Mouse (Mus musculus): ENCODE data around the gene Camkv.

Camkv gene

DNA sequence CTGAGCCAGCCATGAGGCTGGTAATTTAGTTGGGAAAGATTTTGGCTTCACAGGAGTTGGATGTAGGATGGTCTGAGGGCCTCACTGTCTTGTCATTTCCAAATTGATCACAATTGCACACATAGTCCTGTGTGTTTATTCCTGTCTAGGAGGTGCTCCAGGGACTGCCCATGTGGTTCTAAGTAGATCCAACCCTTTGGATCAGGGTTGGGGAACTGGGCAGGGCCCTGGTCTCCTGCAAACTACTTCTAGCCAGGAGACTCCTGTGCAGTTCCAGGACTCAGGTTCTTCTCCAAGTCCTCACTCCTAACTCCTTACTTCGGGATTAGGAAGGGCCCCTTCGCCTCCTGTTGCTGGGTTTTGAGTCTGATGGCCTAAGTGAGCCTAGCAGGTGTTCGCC lies at the start of gene Camkv:
Gene Camkv (plus strand): TSS at position 301 of the 400 bp plus-strand sequence.
- DNase-seq = no peak

DNA sequence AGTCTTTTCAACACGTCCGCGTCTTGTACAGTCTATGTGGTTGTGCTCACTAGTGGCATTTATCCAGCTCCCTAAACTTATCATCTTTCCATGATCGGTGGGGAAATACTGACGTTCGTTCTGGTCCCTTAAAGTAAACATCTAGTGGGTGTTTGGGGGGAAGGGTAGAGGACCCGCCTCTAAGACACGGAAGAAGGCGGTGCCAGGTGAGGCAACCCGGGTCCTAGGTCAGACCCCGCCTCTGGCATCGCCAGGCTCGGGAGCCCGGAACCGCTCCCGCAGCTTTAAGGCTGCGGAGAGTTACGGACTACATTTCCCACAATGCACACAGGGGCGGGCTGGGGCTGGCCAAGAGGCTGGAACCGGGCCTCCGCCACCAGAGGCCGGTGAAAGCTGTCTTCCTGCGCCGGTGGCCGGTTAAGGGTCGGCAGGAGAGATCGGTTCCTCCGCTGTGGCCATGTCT lies 47.6 kb upstream of the Camkv start, which contains the start of gene Mon1a:
Gene Mon1a (plus strand): TSS at position 348 of the 463 bp plus-strand sequence.
- DNase-seq = peak; percentile 87

DNA sequence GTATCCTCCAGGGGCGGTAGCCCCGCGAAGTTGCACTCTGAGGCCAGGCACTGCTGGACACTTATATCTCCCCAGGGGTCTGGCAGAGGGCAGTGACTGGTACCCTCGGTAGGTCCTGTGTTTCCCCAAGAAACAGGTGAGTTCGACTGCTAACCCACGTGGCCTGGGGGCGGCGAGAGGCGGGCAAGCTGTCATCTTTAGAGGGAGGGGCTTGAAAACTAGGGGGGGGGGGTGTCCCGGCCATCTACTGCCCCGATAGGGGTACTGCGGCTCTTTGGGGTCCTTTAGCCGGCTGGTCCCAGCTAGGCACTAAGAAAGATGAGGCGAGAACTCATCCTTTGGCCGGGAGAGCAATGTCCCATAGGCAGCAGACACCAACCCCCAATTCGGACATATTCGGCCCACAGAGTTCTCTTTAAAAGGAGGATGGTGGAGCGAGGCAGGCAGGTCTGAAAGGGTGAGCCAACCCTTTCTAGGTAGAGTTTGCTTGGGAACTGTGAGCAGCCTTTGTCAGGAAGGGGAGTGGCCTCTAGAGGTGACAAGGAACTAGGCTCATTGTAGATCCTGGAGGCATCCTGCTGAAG lies 47.1 kb upstream of the Camkv start:
- peak; percentile 39 for DNase-seq

DNA sequence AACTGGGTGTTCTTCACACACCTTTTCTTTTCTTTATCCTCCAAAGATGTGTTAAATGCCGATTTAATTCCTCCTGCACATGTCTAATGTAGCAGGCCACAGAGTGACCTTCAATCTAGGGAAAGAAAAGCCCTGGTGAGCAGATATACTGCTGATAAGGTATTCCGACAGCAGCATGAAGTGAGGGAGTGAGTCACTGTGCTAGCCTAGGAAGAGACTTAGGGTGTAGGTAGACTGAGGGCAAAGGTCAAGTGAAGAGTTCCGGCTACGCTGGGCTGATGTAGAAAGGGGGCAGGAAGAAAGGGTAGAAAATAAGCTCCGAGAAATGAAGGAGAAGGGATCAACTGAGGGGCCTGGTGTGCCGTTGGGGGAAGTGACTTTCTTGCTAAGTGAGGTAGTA lies 45.2 kb upstream of the Camkv start:
- DNase-seq = no peak

DNA sequence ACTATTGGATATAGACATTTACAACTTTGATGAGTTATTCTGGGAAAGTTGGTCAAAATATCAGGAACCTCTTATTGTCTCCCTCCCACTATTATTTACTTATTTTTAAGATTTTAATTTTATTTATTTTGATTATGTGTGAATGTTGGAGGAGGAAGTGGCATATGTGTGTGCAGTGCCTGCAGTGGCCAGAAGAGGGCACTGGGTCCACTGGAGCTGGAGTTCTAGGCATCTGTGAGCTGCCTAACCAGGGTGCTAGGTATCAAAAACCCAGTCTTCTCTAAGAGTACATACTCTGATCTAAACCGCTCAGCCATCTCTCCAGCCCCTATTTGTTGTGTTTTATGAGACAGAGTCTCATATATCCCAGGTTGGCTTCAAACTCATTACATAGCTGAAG lies 44.5 kb upstream of the Camkv start:
- no peak for DNase-seq

DNA sequence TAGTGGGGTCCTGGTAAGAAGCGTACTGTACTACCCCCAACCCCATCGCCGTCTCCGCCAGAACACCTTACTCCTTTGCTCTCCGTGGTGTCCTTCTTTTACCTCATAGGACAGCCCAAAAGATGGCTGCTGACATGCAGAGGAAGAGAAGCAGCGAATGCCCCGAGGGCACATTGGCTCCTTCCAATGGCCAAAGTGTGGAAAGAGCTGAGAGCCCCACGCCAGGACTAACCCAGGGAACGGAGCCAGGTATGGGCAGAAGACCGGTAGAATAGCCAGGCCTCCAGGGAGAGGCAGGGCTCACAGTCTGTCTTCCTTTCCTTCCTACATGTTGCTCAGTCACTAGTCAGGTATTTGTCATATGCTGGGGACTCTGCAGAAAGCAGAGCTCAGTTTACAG lies 36.9 kb upstream of the Camkv start:
- no peak for DNase-seq

DNA sequence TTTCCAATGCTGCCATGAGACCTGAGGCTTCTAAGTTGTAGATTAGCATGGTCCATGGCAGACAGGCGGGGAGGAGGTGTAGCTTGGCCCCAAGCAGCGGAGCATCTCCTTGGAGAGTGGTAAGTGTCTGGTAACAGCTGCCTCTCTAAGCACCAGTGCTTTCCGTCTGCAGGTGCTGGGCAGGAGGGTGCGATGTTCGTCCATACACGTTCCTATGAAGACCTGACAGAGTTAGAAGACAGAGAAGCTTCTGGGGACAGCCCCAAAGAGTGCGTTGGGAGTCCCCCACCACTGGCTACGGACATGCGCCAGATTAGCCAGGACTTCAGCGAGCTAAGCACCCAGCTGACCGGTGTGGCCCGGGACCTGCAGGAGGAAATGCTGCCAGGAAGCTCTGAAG lies 35.6 kb upstream of the Camkv start:
- no peak for DNase-seq

DNA sequence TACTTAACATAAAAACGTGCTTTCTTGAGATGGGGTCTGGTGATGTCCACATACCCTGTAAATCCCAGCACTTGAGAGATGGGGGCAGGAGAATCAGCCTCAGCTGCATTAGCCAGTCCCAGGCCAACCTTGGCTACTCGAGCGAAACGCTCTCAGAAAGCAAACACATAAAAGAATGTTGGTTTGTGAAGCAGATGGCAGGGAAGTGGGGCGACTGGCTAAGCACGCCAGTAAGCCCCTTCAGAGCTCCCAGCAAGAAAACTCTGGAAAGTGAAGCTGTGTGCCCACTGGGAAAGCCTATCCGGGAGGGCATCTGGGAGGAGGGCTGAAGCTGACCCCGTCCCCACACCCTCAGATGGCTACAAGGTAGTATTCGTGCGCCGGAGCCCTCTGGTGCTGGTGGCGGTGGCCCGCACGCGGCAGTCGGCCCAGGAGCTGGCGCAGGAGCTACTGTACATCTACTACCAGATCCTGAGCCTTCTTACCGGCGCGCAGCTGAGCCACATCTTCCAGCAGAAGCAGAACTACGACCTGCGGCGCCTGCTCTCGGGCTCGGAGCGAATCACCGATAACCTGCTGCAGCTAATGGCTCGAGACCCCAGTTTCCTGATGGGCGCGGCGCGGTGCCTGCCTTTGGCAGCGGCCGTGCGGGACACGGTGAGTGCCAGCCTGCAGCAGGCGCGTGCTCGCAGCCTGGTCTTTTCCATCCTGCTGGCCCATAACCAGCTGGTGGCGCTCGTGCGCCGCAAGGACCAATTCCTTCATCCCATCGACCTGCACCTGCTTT lies 34.4 kb upstream of the Camkv start:
- peak; percentile 93 for DNase-seq

DNA sequence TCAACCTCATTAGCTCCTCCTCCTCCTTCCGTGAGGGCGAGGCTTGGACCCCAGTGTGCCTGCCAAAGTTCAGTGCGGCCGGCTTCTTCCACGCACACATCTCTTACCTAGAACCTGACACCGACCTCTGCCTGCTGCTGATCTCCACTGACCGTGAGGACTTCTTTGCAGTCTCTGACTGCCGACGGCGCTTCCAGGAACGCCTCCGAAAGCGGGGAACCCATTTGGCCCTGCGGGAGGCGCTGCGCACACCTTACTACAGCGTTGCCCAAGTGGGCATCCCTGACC lies 33.9 kb upstream of the Camkv start:
- DNase-seq = no peak

DNA sequence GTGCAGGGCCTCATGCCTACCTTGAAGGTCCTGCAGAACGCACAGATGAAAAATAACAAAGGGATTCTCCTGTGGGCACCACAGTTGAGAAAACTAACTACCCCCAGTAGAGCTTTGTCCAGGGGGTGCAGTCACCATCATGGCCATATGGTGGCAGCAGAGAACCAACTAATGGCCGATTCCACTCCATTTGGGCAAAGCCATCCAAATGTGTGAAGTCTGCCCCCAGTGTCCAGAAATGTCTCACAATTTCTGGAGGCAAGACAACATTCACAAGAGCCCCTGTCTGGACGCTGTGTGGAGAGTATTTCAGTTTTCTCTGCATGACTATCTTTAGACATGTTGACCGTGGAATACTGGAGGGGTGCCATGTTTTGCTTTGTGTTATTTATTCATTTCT lies 30.7 kb upstream of the Camkv start:
- peak; percentile 90 for DNase-seq

DNA sequence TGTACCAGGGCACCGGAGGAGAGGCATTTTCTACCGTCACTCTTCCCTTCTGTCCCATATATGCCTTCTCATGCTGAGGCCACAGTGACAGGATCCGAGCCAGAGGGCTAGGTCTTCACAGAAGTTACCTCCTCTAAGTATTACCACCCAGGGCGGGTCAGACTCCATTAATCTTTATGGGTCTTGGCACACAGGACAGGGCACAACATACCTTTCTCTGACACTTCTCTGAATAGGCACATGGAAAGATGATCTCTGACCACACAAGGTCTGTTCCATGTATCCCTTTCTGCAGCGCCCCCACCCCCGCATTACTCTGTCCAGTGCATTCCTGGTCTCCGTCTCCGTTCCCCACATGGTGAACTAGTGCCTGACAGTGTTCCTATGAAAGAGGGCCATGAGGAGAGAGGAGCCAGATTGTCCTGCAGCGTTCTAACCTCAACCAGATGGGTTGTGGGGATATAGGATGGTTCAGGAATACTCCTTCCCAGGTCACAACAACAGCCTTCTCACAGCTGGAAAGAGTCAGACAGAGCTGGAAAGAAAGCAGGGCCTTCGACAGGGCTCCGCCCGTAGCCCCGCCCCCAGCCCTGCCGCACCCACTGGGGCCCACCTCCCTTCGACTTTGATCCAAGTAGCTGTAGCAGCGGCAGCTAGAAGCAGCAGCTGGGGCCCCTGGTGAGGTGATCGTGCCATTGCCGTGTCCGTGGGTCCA lies 29.1 kb upstream of the Camkv start, which contains the start of gene Mst1r:
Gene Mst1r (plus strand): TSS at position 622 of the 715 bp plus-strand sequence.
- DNase-seq = no peak

DNA sequence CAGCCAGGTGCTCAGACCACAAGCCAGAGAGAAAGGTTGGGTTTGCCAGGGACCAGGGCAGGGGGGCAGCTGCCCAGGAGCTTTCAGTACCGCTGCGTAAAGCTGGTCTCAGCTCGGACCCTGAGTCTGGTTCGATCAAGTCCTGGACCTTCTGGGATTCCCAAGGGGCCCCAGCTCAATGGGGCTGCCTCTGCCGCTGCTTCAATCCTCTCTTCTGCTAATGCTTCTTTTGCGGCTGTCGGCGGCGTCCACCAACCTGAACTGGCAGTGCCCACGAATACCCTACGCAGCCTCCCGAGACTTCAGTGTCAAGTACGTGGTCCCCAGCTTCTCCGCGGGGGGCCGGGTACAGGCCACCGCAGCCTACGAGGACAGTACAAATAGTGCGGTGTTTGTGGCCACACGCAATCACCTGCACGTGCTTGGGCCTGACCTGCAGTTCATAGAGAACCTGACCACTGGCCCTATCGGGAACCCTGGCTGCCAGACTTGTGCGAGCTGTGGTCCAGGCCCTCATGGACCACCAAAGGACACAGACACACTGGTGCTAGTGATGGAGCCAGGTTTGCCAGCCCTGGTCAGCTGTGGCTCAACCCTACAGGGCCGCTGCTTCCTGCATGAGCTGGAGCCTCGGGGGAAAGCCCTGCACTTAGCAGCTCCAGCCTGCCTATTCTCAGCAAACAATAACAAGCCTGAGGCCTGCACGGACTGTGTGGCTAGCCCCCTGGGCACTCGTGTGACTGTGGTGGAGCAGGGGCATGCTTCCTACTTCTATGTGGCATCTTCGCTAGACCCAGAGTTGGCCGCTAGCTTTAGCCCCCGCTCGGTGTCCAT lies 28.3 kb upstream of the Camkv start:
- DNase-seq = no peak

DNA sequence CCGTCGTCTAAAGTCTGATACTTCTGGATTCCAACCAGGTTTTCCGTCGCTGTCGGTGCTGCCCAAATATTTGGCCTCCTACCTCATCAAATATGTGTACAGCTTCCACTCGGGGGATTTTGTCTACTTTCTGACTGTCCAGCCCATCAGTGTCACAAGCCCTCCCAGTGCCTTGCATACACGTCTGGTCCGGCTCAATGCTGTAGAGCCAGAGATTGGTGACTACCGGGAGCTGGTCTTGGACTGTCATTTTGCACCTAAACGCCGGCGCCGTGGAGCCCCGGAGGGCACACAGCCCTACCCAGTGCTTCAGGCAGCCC lies 27.7 kb upstream of the Camkv start:
- no peak for DNase-seq

DNA sequence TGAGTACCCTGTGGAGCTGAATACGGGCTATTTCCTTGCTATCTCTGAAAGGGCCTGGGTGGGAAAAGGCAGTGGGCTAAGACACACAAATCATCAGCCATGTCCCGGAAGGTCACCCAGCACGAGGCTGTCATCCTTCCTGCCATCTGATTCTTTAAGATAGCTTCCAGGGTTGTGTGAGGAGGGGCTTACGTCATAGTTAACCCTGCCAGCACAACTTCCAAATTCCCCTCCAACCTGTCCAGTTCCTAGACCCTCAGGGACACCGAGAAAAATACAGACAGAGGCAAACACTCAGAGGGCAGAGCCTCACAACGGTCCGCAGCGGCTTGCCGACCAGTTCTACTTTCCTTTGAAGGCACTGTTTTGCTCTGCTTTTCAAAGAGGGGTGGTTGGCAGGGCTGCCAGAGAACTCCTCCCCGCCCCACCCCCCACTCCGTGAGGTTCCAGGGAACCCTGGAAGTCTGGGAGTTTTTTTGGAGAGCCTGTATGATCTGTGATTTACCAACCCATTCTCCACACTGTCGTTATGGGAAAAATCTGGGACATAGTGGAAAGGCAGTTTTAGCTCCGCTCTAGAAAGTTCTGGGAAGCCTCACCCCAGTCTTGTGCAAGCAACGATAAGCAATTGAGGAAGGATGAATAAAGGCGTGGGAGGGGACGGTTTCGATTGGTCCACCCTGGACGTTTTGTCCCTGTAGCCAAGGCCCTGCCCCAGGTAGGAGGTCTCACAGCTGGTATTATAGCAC lies 26.9 kb upstream of the Camkv start:
- DNase-seq = no peak

DNA sequence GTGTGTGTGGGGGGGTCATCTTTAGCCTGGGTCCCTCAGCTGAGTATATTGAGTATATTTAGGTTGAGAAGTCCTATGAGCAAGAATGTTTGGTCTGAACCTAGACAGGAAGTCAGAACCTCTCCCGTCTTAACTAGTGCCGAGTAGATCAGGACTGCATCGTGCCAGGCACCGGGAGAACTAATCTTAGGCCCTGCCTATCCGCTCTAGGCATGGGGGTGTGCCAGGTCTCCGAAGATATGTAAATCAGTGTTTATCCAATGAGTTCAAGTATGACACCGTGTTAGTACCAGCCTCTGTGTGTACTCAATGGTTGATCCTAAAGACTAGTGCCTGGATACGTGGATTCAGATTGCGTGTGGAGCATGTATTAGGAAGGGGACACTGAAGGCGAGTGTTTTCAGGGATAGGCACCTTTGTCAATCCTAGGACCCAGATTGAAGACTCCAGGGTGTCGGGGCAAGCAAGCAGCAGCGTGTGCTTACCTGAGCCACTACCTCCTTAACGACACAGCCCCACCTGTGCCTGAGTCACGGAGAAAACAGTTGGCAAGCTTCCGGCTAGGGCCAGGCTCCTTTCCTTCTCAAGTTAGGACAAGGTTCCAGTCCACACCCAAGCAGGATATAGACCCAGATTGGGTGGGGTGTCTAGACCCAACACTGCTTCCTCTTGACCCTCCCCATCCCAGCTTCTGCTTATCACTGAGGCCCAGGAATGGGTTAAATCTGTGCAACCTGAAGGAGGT lies 25.3 kb upstream of the Camkv start:
- no peak for DNase-seq

DNA sequence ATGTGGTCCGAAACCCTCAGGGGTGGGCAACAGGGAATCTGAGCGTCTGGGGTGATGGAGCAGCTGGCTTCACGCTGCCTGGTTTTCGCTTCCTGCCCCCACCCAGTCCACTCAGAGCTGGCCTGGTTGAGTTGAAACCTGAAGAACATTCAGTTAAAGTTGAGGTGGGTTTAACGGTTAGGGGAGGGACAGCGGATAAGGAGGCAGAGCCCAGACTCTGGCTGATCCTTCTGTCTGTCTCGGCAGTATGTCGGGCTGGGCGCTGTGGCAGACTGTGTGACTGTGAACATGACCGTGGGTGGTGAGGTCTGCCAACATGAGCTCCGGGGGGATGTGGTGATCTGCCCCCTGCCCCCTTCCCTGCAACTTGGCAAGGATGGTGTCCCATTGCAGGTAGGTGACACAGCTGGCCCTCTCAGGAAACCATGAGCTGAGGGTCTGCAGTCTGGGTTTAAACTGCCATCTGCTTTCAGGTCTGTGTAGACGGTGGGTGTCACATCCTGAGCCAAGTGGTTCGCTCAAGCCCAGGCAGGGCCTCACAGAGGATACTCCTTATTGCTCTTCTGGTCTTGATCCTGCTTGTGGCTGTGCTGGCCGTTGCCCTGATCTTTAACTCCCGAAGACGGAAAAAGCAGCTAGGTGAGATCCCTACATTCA lies 20.6 kb upstream of the Camkv start:
- no peak for DNase-seq

DNA sequence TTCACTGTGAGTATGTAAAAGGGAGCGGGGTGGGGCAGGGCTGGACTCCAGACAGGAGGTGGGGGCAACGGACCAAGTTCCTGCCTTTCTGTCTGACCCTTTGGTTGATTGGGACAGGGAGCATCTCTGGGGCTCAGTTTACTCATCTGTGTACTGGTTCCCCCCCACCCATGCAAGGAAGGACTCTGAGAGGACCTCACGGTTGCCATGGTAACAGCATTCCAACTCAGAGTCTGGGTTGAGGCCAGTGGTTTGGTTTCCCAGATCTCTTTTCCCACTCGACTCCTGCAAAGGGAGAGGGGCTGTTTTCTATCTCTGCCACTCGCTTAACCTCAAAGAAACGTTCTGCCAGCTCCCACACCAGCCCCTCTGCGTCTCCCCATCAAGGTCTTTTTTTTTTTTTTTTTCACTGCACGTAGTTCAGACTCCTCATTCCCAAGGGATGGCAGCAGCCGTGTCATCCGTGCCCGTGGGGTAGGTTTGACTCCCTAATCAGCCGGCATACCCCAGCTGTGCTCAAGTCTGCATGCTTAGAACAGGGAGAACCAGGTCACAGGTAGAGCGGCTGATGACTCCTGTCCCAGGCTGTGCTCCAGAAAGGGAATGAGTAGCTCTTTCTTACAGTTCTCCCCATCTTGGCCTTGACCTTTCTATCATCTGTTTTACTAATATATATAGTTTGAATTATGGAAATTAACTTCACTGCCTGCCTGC lies 17.4 kb upstream of the Camkv start:
- DNase-seq = no peak

DNA sequence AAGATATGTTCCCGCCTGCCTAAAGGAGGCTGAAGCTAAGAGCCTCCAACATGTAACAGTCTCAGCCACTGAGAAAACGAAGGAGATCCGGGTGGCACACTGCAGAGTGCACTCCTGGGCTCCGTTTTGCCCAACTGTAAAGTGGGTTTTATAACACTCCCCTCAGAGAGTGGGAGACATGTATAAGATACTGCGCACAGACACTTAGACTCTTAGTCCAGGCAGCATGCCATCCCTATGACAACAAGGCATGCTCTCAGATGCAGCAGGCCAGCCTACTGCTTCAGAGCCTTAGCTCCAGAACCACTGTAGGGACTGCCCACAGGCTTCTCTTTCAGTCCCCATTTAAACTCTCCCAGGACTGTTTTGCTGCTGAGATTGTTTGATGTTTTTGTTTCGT lies 16.6 kb upstream of the Camkv start:
- DNase-seq = no peak

DNA sequence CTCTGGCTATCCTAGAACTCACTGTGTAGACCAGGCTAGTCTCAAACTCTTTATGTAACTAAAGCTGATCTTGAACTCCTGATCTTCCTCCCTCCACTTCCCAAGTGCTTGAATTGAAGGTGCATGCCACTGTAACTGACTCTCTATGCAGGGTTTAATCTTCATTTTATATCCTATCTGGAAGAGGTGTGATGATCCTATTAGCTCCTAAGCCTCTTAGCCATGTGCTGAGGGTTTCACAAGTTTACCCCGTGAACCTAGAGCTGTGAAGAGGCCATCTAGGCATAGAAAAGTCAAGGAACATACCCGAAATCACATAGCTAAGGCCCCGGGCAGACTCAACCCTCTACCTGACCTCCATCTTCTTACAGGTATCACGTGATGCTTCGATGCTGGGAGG lies 16.0 kb upstream of the Camkv start:
- DNase-seq = no peak

DNA sequence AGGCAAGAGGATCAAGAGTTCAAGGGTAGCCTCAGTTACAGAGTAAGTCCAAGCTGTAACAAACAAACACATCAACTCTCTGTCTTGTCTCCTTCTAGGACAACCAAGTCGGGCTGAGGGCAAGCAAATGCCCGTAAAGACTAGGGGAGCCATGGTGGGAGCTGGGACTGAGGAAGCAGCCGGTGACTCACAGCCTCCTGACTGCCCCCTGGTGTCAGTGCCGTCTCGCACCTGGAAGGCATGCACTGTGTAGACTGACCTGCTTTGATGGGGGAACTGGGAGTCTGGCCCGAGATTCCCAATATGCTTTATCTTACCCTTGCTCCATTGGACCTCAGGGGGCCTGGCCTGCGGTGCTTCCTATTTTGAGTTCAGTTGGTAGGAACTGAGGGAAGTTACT lies 12.5 kb upstream of the Camkv start:
- no peak for DNase-seq

DNA sequence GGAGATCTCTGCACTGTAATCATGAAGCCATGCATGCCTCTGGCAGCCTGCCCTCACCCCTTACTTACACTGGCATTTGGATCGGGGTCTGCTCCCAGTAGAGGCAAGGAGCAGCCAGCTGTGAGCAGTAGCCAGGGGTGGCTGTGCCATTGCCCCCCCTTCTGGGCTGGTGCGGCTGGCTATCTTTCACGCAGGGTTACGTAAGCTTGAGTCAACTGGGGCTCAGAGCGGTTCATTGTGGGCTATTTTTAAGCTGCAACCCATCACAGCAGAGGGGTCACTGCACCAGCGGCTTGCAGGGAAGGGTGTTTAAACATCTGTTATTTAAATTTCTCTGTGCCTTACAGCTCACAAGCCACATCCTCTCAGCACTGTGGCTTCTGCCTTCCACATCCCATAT lies 11.5 kb upstream of the Camkv start:
- DNase-seq = no peak
